Mouse (Mus musculus) myocyte (in vitro differentiated cells): ENCODE results near the gene Pnkd.

Experiments
- CEBPB ChIP-seq: IDR thresholded peaks from 2 replicates; pipeline ENCODE4 v1.6.1; 2011; ENCODE audit warnings: mild to moderate bottlenecking, moderate library complexity; ENCODE audit not compliant: poor library complexity, insufficient read depth, severe bottlenecking
- MAX ChIP-seq: IDR thresholded peaks from one replicate; pipeline ENCODE4 v1.6.1; 2011; ENCODE audit warnings: low read depth, mild to moderate bottlenecking, control low read depth
- POLR2A ChIP-seq: IDR thresholded peaks from one replicate; pipeline ENCODE4 v1.6.1; 2011; ENCODE audit warnings: low read depth, mild to moderate bottlenecking, control low read depth, moderate library complexity; ENCODE audit not compliant: insufficient read length
- POLR2AphosphoS2 ChIP-seq: IDR thresholded peaks from one replicate; pipeline ENCODE4 v1.6.1; 2011; ENCODE audit warnings: low read depth, control low read depth; ENCODE audit not compliant: insufficient read length
- REST ChIP-seq: IDR thresholded peaks from one replicate; pipeline ENCODE4 v1.6.1; 2011; ENCODE audit warnings: mild to moderate bottlenecking, control low read depth, moderate library complexity; ENCODE audit not compliant: insufficient read depth, insufficient read length
- USF1 ChIP-seq: IDR thresholded peaks from one replicate; pipeline ENCODE4 v1.6.1; 2011; ENCODE audit warnings: low read depth, mild to moderate bottlenecking, control low read depth, moderate library complexity

DNA sequence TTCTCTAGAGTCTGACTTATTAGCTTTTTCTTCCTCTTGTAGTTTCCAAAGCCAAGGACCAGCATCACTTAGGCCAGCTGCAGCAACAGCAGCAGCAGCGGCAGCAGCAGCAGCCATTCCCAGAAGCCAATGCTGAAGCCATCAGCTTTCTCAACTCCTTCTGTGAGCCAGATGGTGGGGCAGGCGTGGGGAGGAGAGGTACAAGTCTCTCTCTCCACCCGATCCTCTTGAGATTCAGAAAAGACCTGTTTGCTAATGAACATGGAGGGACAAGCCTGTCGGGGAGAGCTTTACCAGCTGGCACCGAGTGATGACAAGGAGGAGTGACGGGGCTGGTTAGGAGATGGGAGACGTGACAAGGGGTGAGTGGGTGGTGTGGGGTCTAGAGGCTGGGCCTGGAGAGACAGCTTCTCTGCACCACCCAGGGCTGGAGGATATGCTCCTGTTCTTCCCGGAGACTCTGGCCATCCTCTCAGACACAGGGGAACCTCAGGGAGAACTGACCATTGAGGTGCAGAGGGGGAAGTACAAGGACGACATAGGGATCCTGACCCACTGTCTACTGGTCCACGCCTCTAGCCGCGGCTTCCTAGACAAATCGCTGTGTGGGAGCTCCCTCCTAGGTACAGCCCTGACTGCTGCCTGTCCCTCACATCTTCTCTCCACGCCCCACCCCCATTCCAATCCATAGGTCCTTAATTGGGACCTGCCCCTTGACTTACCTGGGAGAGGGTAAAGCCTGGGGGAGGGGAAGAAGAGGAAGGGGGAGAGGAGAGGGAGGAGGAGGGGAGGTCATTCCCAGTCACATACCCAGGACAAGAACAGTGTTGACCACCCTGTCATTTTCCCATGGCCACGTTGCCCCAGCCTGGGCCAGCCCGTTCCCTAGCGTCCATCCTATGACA, 77.8 kb downstream of the Pnkd start:
- TF ChIP-seq POLR2A (no peak), USF1 (no peak), MAX (no peak), CEBPB (no peak), REST (no peak), POLR2AphosphoS2 (no peak)
